Mouse (Mus musculus) CH12.LX (cell line): ENCODE measurements around the gene Il12rb1. TPM values are rescaled to one million over a fixed set of nuclear protein-coding genes. Genes with fewer than 3 reads are reported as not detected.

ENCODE experiments used
- DNase-seq: peaks from one replicate; pipeline ENCODE4 v3.0.0-alpha.2; 2013; ENCODE audit errors: extremely low read depth
- H3K27ac ChIP-seq: 2 replicates; pipeline ENCODE4 v1.5.1; 2012; ENCODE audit warnings: low read depth, mild to moderate bottlenecking, control low read depth, moderate library complexity; ENCODE audit not compliant: insufficient read depth
- H3K27me3 ChIP-seq: replicated peaks from 2 replicates; pipeline ENCODE3; 2012; ENCODE audit warnings: inconsistent platforms
- H3K36me3 ChIP-seq, 2 experiments: replicated peaks in 1 of 2; 2 replicates each; pipeline versions ENCODE3 to v1.6.1; 2012; ENCODE audit warnings: inconsistent platforms in 1 of 2, low read length in 1 of 2, mild to moderate bottlenecking in 1 of 2, mixed read lengths in 1 of 2, moderate library complexity in 1 of 2; ENCODE audit not compliant: control insufficient read depth in 1 of 2, insufficient read depth in 1 of 2
- H3K4me1 ChIP-seq, 2 experiments: 2 replicates each; pipeline ENCODE4 v1.6.1; 2012; ENCODE audit warnings: inconsistent platforms in 1 of 2, moderate library complexity in 1 of 2; ENCODE audit not compliant: insufficient read depth in 2 of 2, control insufficient read depth in 1 of 2
- H3K4me2 ChIP-seq: 2 replicates; pipeline ENCODE4 v1.6.1; 2012; ENCODE audit warnings: low read depth, mild to moderate bottlenecking, control low read depth; ENCODE audit not compliant: poor library complexity, insufficient read depth, severe bottlenecking
- H3K4me3 ChIP-seq, 3 experiments: fragments of 150-350 bp in 1 of 3; sonication (generic) in 1 of 3; replicated peaks in 1 of 3; 2 replicates each; pipeline versions ENCODE3 to v1.5.1; 2011 to 2012; ENCODE audit warnings: low read depth in 2 of 3, low read length in 2 of 3, mild to moderate bottlenecking in 2 of 3, moderate library complexity in 2 of 3, control low read depth in 1 of 3, improper control_type of control experiment in 1 of 3, inconsistent platforms in 1 of 3, mixed read lengths in 1 of 3; ENCODE audit not compliant: poor library complexity in 1 of 3
- H3K79me2 ChIP-seq: replicated peaks from 2 replicates; pipeline ENCODE4 v1.6.1; 2012; ENCODE audit warnings: mild to moderate bottlenecking, moderate library complexity; ENCODE audit not compliant: control insufficient read depth, poor library complexity, insufficient read depth, severe bottlenecking; ENCODE audit errors: extremely low read depth
- H3K9ac ChIP-seq: 2 replicates; pipeline ENCODE4 v1.6.1; 2012; ENCODE audit warnings: low read depth, mild to moderate bottlenecking, control low read depth, moderate library complexity; ENCODE audit not compliant: insufficient read depth
- H3K9me3 ChIP-seq: replicated peaks from 2 replicates; pipeline ENCODE3; 2012; ENCODE audit warnings: low read length, inconsistent platforms, mixed read lengths
- BHLHE40 ChIP-seq: IDR thresholded peaks from 2 replicates; pipeline ENCODE4 v1.6.1; 2011; ENCODE audit warnings: mild to moderate bottlenecking, low read depth, low read length, improper control_type of control experiment
- E2F4 ChIP-seq: IDR thresholded peaks from 2 replicates; pipeline ENCODE4 v1.6.1; 2011; ENCODE audit warnings: low read depth, low read length, improper control_type of control experiment; ENCODE audit not compliant: insufficient replicate concordance
- ELF1 ChIP-seq: IDR thresholded peaks from 2 replicates; pipeline ENCODE4 v1.6.1; 2014; ENCODE audit warnings: low read depth, mild to moderate bottlenecking, inconsistent platforms, low read length, improper control_type of control experiment
- ETS1 ChIP-seq: conservative IDR thresholded peaks from 2 replicates; pipeline ENCODE4 v1.6.1; 2012; ENCODE audit warnings: low read depth, mild to moderate bottlenecking, inconsistent platforms, low read length, improper control_type of control experiment, moderate library complexity
- IRF4 ChIP-seq: IDR thresholded peaks from 2 replicates; pipeline ENCODE4 v1.6.1; 2014; ENCODE audit warnings: low read depth, mild to moderate bottlenecking, inconsistent platforms, low read length, improper control_type of control experiment
- JUND ChIP-seq: conservative IDR thresholded peaks from 2 replicates; pipeline ENCODE4 v1.6.1; 2011; ENCODE audit warnings: low read depth, low read length, improper control_type of control experiment
- KAT2A ChIP-seq: IDR thresholded peaks from 2 replicates; pipeline ENCODE4 v1.6.1; 2012; ENCODE audit warnings: low read length, improper control_type of control experiment, inconsistent platforms; ENCODE audit not compliant: insufficient replicate concordance
- MAX ChIP-seq: IDR thresholded peaks from 2 replicates; pipeline ENCODE4 v1.6.1; 2011; ENCODE audit warnings: low read length, improper control_type of control experiment
- MXI1 ChIP-seq: IDR thresholded peaks from 2 replicates; pipeline ENCODE4 v1.6.1; 2011; ENCODE audit warnings: mild to moderate bottlenecking, low read depth, low read length, improper control_type of control experiment
- NELFE ChIP-seq: IDR thresholded peaks from 2 replicates; pipeline ENCODE4 v1.6.1; 2011; ENCODE audit warnings: low read depth, low read length, improper control_type of control experiment
- NRF1 ChIP-seq: IDR thresholded peaks from 2 replicates; pipeline ENCODE4 v1.6.1; 2014; ENCODE audit warnings: low read depth, mild to moderate bottlenecking, inconsistent platforms, low read length, improper control_type of control experiment, moderate library complexity
- POLR2A ChIP-seq: IDR thresholded peaks from 2 replicates; pipeline ENCODE4 v1.6.1; 2011; ENCODE audit warnings: low read depth, mild to moderate bottlenecking, improper control_type of control experiment, low read length
- RCOR1 ChIP-seq: conservative IDR thresholded peaks from 2 replicates; pipeline ENCODE4 v1.6.1; 2012; ENCODE audit warnings: low read depth, mild to moderate bottlenecking, inconsistent platforms, low read length, improper control_type of control experiment
- SIN3A ChIP-seq: IDR thresholded peaks from 2 replicates; pipeline ENCODE4 v1.6.1; 2012; ENCODE audit warnings: low read length, improper control_type of control experiment, inconsistent platforms
- SMC3 ChIP-seq: IDR thresholded peaks from 2 replicates; pipeline ENCODE4 v1.6.1; 2011; ENCODE audit warnings: low read depth, low read length, improper control_type of control experiment
- TBP ChIP-seq: conservative IDR thresholded peaks from 2 replicates; pipeline ENCODE4 v1.6.1; 2011; ENCODE audit warnings: low read depth, low read length, improper control_type of control experiment
- TCF12 ChIP-seq: IDR thresholded peaks from 2 replicates; pipeline ENCODE4 v1.6.1; 2014; ENCODE audit warnings: low read depth, mild to moderate bottlenecking, inconsistent platforms, low read length, improper control_type of control experiment
- ZKSCAN1 ChIP-seq: IDR thresholded peaks from 2 replicates; pipeline ENCODE4 v1.6.1; 2012; ENCODE audit warnings: low read depth, inconsistent platforms, low read length, improper control_type of control experiment, borderline replicate concordance
- ZMIZ1 ChIP-seq: IDR thresholded peaks from 2 replicates; pipeline ENCODE4 v1.6.1; 2012; ENCODE audit warnings: low read depth, mild to moderate bottlenecking, inconsistent platforms, low read length, improper control_type of control experiment
- ZNF384 ChIP-seq: IDR thresholded peaks from 2 replicates; pipeline ENCODE4 v1.6.1; 2012; ENCODE audit warnings: low read depth, low read length, improper control_type of control experiment, inconsistent platforms
- dilution Hi-C: fragments of 300-500 bp; cut with MboI; formaldehyde crosslinking; loops from 2 replicates; pipeline ENCODE4 v1.14.3; 2020; ENCODE audit warnings: low sequenced_read_pairs; ENCODE audit not compliant: extremely low pct_unique_long_range_greater_than_20kb, extremely low pct_ligation_motif_present
- in situ Hi-C: fragments of 300-500 bp; cut with MboI; formaldehyde crosslinking; loops from 3 replicates; pipeline ENCODE4 v1.14.3; 2019; ENCODE audit warnings: low sequenced_read_pairs, low pct_ligation_motif_present, low pct_unique_long_range_greater_than_20kb, mixed read lengths
- polyA plus RNA-seq: library from polyadenylated mRNA; unstranded; fragments of >175 nt; gene quantifications from 2 replicates; pipeline ENCODE4 v1.2.1, GENCODE M21; 2012; ENCODE audit warnings: low read depth; ENCODE audit not compliant: insufficient read length
- total RNA-seq, 2 experiments: library from RNA; depleted of rRNA; stranded (reverse); fragments of 300-350 nt in 1 of 2; fragments of >200 nt in 1 of 2; gene quantifications; 2 replicates each; pipeline ENCODE4 v1.2.3; 2012 to 2014

Il12rb1 gene
- total and polyA plus RNA-seq, 3 experiments: 4.5 to 23.2 (median 12.5) TPM

GRCm38 (mm10) chr8:70839408-70840351 is 31.4 kb downstream of the Il12rb1 start, which contains the start of gene Arrdc2 (continued):
- no peak for TF ChIP-seq ZKSCAN1
- TF ChIP-seq TCF12: peak; percentile 80; the same call in 1 of the 2 replicates
- TF ChIP-seq ZNF384: peak; percentile 56
- peak; percentile 29; the same call in 1 of the 2 replicates for TF ChIP-seq E2F4
- no peak for TF ChIP-seq SMC3
- TF ChIP-seq NELFE: peak; percentile 99
- no peak for TF ChIP-seq KAT2A
- 0 out of 2 replicates have a peak, but pooled peaks have one; percentile 13 for TF ChIP-seq ETS1
- TF ChIP-seq MAX: no peak; the same call in 1 of the 2 replicates
- TF ChIP-seq ELF1: peak; percentile 96
- TF ChIP-seq ZMIZ1: peak; percentile 98
- TF ChIP-seq TBP: peak; percentile 98

GRCm38 (mm10) chr8:70840590-70840989 is 32.3 kb downstream of the Il12rb1 start:
- Histone ChIP-seq H3K27ac (no peak overlapping the region), H3K4me2 (no peak overlapping the region)
- dilution Hi-C loops: no loop called here
- TF ChIP-seq TCF12: no peak
- TF ChIP-seq SIN3A: no peak
- TF ChIP-seq POLR2A: no peak
- no peak for TF ChIP-seq MXI1
- TF ChIP-seq NRF1: no peak
- no peak for TF ChIP-seq JUND
- no peak for TF ChIP-seq RCOR1
- no peak for TF ChIP-seq E2F4
- no peak for TF ChIP-seq IRF4
- TF ChIP-seq BHLHE40: no peak
- TF ChIP-seq ZNF384: no peak
- TF ChIP-seq, all 38 proteins: peak for 0
- no peak for DNase-seq
- in situ Hi-C loops: loop anchor here (5.0 to 10.0 kb wide), 2 partner anchors 78 to 126 kb away; partner anchors contain the start of genes Gm3336 and Mpv17l2
- Histone ChIP-seq H3K27me3 (peaks cover 29% of the 10 kb centered on the region), H3K9me3 (no peaks in the 10 kb centered on the region), H3K9ac (no peak overlapping the region), H3K4me1 (peaks cover 2 to 17% of the 10 kb centered on the region in 2 experiments; a peak in 3 of 4 replicates), H3K79me2 (no peaks in the 10 kb centered on the region), H3K4me3 (no peak overlapping the region), H3K36me3 (peaks cover 12 to 18% of the 10 kb centered on the region in 2 experiments)
